Mouse (Mus musculus): Measurements from ENCODE around the gene Naaladl2.

Gene Naaladl2

DNA sequence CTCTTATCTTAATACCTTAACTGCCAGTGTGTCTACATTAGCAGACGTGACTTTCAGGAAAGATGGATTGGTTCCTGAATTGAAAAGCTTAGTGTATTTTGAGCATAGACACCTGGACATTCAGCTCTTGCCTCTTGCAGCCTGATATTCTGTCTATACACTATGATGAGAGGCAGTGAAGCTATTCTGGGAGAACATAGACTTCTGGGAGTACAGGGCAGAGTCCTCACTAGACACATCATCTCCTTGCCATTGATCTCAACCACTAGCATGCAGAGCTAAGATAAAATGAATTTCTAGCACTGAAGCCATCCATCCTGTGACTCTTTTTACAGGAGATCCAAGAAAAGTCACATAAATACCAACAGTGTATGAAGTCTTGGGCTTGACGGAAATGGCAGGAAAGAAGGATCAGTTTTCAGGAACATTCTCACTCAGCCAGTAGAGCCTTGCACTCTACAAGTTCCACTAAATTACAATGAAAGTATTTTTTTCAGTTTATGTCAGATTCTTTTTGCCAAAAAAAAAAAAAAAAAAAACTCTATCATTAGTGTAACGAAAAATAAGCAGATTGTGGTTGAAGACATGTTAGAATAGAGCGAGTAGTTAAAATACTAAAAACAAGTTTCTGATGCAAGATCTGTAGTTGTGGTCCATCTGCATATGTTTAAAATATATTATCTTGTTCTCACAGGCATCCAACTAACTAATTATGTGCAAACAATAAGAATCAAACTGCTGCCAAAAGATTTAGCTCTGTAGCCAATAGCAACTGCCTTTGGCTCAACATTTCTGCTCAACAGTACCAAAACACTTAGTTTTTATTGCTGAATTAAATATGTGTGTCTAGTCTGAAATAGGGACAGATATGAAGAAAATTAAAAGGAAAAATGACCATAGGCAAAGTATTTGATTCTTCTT, 1171.1 kb downstream of the Naaladl2 start:
- DNase-seq (ENCODE audit: low spot score): no peak

DNA sequence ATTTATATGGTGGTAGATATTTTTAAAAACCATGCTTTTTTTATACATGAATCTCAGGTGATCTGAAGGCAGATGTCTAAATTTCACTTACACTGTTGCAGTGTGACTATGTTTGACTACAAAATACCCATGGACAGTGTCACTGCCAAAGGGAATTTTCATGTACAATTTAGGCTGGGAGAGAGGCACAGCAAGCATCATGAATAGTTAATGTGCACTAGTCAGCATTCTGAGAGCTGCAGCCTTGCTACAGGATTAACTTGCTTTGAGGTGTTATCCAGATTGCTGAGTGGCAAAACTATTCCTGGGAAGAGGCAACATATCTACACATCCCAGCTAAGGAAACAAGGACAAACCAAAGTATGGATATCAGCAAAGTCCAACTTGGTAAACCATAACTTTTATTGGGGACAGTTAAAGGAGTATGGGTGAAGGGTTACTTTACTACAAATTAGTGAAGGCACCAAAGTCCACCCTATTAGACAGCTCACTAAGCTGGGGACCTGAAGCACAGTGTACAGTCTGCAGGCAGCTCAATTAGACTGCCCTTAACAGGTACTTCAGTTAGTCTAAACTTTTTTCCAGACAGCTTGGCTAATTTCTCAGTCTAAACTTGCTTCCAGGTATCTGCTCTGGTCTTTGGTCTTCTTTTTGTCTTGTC, 1181.0 kb downstream of the Naaladl2 start:
- DNase-seq (ENCODE audit: low spot score): no peak

DNA sequence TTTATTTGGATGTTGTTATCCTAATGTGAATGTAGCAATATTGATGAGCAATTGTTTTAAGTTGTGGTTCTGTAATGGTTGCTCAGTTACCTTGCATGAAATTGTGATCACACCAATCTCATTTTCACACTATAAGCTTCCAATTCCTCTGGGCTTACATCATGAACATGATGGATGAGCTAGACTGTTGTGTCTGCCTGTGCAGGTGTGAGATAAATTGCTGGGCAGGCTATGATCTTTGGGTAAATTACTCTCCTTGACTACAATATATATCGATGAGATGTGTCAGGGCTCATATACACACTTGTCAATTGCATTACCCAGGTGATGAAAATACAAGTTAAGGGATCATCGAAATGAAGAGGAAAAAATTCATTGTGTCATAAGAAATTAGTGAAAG, 1197.9 kb downstream of the Naaladl2 start:
- no peak for DNase-seq (ENCODE audit: low spot score)

DNA sequence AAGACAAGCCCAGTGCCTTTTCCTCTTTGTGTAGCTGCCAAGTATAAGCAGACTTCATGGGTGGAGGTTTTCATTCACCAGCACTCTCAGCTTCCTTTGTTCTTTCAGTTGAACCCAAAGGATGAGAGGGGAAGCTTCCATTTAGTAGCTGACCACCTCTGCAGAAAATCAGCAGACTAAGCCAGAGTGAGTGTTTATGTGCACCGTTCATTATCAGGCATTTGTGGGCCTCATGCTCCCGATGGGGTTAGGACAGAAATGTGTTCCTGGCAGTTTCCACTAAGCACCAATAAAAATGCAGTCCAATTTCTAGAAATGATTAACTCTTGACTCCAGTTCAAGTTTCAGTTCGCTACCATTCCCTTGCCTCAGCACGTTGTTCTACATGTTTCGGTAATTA, 1206.8 kb downstream of the Naaladl2 start:
- peak; percentile 16 for DNase-seq (ENCODE audit: low spot score)

DNA sequence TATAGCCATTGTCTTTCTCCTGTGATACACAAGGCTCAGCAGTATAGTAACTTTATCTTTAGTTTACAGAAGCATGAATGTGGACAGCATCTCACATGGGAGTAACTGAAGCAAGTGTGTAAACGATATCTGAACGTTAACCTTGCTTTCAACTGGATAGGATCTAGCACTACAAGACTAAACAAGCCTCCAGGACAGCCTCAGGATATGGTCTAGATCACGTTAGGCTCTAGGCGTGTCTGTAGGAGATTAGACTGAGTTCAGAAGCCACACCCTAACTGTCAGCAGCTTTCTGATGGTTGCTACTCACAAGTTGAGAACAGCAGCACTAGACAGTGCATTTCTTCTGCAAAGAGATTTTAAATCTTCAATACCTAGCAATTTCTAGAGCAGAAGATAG, 1216.0 kb downstream of the Naaladl2 start:
- DNase-seq (ENCODE audit: low spot score): no peak

DNA sequence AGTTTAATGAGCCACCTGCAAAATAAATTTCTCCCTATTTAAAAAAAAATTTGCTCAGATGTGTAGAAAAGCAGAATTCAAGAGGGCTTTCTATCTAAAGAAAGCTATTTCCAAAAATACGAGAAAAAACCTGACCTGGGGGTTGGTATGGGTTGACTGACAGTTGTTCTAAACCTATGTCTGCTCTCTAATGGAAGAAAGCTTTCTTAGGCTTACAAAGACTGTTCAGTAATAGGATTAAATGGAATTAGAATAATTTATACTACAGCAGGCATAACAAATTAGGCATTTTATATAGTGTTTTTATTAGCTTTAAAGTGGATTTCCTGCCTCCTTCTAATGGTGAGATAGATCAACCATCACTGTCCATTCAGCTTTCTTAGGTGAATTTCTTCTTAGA, 1236.4 kb downstream of the Naaladl2 start:
- DNase-seq (ENCODE audit: low spot score): no peak

DNA sequence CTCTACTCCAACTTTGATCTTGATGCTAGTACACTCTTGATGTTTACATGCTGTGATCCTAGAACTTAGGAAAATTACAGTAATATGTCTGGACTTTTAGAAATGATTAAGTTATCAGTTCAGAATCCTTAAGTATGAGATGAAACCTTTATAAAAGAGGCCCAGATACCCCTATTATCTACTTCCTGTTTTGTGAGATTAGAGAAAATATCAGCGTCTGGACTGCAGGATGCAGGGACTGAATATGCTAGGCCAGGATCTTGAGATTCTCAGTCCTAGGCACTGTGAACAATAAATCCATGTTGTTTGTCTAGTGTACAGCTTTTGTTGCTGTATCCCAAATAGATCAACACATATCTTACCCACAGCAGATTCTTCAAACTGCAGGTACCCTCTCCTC, 1278.4 kb downstream of the Naaladl2 start:
- DNase-seq (ENCODE audit: low spot score): no peak

DNA sequence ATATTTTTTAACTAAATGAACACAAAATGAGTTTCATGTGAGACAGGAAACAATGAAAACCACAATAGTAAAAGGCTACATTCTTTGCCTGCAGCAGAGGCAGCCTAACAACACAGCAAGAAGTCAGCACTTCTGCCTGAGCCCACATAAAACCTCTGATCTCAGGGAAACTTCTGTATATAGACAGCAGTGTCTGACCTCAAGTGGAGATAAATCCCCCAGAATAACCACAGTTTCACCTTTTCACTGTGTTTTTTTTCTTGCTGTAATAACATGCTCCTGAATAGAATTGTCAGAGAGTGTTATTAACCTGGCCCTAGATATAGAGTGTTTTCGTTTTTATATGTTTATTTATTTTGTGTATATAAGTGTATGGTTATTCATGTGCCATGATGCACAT, 1286.8 kb downstream of the Naaladl2 start:
- no peak for DNase-seq (ENCODE audit: low spot score)

DNA sequence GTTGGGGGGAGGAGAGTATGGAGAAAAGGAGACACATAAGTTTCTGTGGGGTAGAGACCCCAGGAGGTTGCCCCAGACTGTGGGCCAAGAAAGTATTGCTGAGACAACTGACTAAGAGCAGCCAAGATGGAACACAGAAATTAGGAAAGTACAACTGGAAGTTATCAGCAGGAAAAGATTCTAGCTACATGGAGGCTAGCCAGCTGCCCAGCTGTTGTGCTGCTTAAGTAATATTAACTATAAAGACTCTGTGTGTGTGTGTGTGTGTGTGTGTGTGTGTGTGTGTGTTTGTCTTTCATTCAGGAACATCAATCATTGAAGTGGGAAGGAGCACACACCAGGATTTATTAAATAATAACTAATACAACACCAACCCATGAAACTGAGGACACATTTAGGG, 1326.5 kb downstream of the Naaladl2 start:
- no peak for DNase-seq (ENCODE audit: low spot score)

DNA sequence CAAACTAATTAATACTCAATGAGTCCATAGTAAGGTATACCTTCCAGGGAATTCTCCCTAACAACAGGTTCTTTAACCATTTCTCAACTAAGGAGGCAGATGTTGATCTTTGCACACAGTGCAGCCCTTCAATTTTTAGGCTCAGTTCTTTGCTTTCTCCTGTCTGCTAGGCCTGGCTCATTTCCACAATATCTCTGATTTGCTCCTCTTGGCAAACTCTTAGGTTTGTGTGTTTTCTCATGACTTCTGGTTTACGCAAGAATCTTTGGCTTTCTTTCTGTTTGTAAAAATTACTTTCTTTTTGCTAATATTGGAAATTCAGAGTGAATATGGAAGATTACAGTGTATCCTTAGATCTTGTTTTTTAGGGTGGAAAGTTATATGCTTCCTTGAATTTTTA, 1385.3 kb downstream of the Naaladl2 start:
- DNase-seq (ENCODE audit: low spot score): no peak

Data from embryo, embryonic 10 days (tissue).